Mouse (Mus musculus) limb, embryonic 10.5 days (tissue): ENCODE measurements at regions not wholly inside any gene's neighbourhood (a gene's known extent, or its start where the extent isn't known, plus 50 kb on each side); places are given as distances from the start of the nearest gene placed in this dataset.

Experiments
- DNase-seq: peaks from one replicate; pipeline ENCODE4 v3.0.0-alpha.2; 2017; ENCODE audit warnings: low spot score
- H3K27ac ChIP-seq: fragments of 300-500 bp; sonication (generic); 2 replicates; pipeline ENCODE4 v1.5.1; 2016; ENCODE audit warnings: mild to moderate bottlenecking
- H3K27me3 ChIP-seq: fragments of 300-500 bp; sonication (generic); 2 replicates; pipeline ENCODE4 v1.6.1; 2016; ENCODE audit warnings: low read depth, mild to moderate bottlenecking; ENCODE audit not compliant: poor library complexity, severe bottlenecking
- H3K36me3 ChIP-seq: fragments of 300-500 bp; sonication (generic); 2 replicates; pipeline ENCODE4 v1.6.1; 2016; ENCODE audit warnings: mild to moderate bottlenecking, moderate library complexity
- H3K4me1 ChIP-seq: fragments of 300-500 bp; sonication (generic); 2 replicates; pipeline ENCODE4 v1.6.1; 2016
- H3K4me3 ChIP-seq: fragments of 300-500 bp; sonication (generic); 2 replicates; pipeline ENCODE4 v1.5.1; 2016; ENCODE audit warnings: mild to moderate bottlenecking, moderate library complexity
- H3K9me3 ChIP-seq: fragments of 300-500 bp; sonication (generic); replicated peaks from 2 replicates; pipeline ENCODE4 v1.6.1; 2016; ENCODE audit warnings: mild to moderate bottlenecking
- WGBS: fragments of 180-500 bp; shearing (Covaris S2); methylation state at CpG from one replicate; pipeline ENCODE4 v1.1.7; 2016; 5-methylcytosine and 5-hydroxymethylcytosine counted together

DNA sequence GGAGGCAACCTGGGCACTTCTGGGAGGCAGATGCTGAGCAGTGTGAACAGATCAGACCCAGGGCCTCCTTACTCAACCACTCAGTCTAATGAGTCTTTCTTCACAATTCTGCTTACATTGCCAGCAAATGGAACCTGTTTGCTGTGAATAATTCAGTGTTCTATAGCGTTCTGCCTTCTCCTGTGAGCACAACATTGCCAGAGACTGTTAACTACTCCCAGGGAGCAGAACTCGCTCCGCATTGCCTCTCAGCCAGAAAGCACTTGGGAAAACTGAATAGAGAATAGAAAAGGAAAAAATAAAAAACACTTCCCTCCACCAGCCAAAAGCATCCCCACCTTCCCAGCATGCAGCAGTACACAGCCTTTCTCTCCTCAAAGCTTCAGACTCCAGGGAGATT is 51.5 kb downstream of the Aym1 start:
- Histone ChIP-seq H3K27me3 (no peaks in the 10 kb centered on the region), H3K36me3 (no peaks in the 10 kb centered on the region), H3K27ac (no peak overlapping the region), H3K4me3 (no peak overlapping the region), H3K4me1 (0 out of 2 replicates have a peak, but pooled peaks cover 3% of the 10 kb centered on the region), H3K9me3 (no peaks in the 10 kb centered on the region)
- WGBS = 86% methylated on average over 3 of the region's 3 CpGs
- no peak for DNase-seq

DNA sequence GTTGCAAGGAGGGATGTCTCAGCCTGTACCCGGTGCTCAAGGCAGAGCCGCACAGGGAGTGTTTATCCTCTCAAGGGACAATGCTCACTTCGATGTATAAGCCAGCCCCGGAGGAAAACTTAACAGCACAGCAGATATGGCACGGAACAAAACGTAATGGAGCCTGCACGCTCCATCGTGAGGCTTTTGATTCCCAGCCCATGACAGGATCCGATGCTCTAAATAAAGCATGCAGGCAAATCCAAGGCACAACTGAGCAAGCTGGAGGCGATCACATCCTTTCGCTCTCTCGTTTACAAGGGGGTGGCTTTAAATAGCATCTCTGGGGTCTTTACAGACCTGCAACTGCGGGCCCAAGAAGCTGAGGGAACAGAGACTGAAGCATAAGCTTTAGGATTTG is 53.9 kb downstream of the Aym1 start:
- no peak for DNase-seq
- no peak overlapping the region for H3K4me3 ChIP-seq
- 0 out of 2 replicates have a peak, but pooled peaks cover 3% of the 10 kb centered on the region for H3K4me1 ChIP-seq
- no peaks in the 10 kb centered on the region for H3K36me3 ChIP-seq
- WGBS = 82% methylated on average over 13 of the region's 13 CpGs
- no peaks in the 10 kb centered on the region for H3K9me3 ChIP-seq
- no peaks in the 10 kb centered on the region for H3K27me3 ChIP-seq
- H3K27ac ChIP-seq = no peak overlapping the region

GRCm38 (mm10) chr5:113414639-113415038 is 57.5 kb downstream of the Aym1 start:
- Histone ChIP-seq H3K4me3 (no peak overlapping the region), H3K9me3 (no peaks in the 10 kb centered on the region), H3K27me3 (no peaks in the 10 kb centered on the region), H3K36me3 (no peaks in the 10 kb centered on the region), H3K27ac (no peak overlapping the region), H3K4me1 (peaks cover 10% of the 10 kb centered on the region; the same call in 1 of the 2 replicates)
- 83% methylated on average over 2 of the region's 2 CpGs for WGBS
- DNase-seq = no peak

DNA sequence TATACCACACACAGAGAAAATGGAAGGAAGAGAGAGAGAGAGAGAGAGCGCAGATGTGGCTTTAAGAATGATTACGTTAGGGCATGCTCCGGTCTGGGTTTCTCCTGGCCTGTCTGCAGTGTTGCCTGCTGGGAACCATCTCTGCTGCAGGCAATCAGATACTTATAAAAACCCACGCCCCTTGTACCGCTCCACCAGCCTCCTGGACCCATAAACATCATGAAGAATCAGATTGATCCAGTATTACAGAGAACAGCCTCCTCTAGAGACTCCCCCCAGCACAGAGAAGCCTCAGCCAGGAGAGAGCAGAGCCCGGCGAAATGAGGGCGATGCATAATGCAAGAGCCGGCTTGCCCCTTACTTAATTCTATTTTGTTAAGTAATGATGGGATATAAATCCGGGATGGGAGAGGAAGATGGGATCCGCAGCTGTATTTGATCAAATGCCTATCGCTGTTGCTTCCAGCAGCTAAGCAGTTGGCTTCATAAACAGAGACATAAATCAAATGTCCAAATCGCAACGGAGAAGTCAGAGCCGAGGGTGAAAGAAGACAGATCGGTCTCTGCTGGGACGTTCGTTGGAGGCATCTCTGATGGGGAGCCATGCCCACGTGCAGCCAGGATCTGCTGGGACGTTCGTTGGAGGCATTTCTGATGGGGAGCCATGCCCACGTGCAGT is 61.4 kb downstream of the Aym1 start:
- Histone ChIP-seq H3K4me3 (no peak overlapping the region), H3K36me3 (no peaks in the 10 kb centered on the region), H3K4me1 (peaks cover 38% of the 10 kb centered on the region), H3K27me3 (no peaks in the 10 kb centered on the region), H3K9me3 (no peaks in the 10 kb centered on the region), H3K27ac (no peak overlapping the region)
- DNase-seq = no peak
- whole genome bisulfite sequencing = 70% methylated on average over 22 of the region's 22 CpGs

- H3K4me1 ChIP-seq = peaks cover 38% of the 10 kb centered on the region
- H3K4me3 ChIP-seq = no peak overlapping the region
- 27% methylated on average over 5 of the region's 5 CpGs for WGBS
- H3K27ac ChIP-seq = no peak overlapping the region
- DNase-seq = peak; percentile 35
- no peaks in the 10 kb centered on the region for H3K36me3 ChIP-seq
- H3K9me3 ChIP-seq = no peaks in the 10 kb centered on the region
- no peaks in the 10 kb centered on the region for H3K27me3 ChIP-seq
These were observed 63.5 kb downstream of the Aym1 start for GRCm38 (mm10) chr5:113420619-113421018.

DNA sequence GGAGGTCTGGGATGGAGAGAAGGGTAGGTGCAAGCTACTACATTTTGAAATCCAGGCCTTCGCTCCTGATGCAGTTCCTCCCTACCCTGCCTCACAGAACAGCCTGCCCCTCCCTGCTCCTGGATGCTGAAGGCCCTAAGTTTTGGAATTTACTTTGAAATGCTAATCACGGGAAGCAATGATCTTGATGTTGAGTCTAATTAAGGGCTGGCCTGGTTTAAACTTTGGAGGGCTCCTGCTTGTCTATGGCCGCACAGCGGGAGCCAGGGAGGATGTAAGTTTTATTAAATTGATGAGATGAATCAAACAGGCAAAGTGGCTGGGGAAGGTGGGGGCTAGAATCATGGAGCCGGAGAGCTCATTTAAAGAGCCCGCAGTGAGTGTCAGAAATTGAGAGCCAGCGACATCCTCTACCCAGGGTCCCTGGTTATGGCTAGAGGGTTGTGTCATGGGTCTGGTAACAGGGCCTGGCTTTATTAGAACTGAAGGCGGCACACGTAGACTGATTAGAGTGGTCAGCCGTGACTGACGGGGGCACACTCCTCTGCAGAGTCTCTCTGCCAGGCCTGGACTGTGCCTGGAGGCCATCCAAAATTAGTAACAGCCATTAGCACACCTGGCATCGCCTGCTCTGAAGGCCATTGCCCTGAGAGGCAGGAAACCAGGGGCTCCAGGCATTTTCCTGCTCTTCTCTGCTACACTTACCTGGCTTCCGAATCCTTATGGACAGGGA is 65.1 kb downstream of the Aym1 start:
- no peaks in the 10 kb centered on the region for H3K36me3 ChIP-seq
- H3K9me3 ChIP-seq = no peaks in the 10 kb centered on the region
- peaks cover 38% of the 10 kb centered on the region for H3K4me1 ChIP-seq
- H3K27me3 ChIP-seq = no peaks in the 10 kb centered on the region
- DNase-seq = peak; percentile 37
- WGBS = 58% methylated on average over 13 of the region's 13 CpGs
- peak overlapping the region; percentile 36; the same call in 1 of the 2 replicates for H3K27ac ChIP-seq
- H3K4me3 ChIP-seq = no peak overlapping the region

GRCm38 (mm10) chr5:113422726-113423110 is 65.6 kb downstream of the Aym1 start:
- peaks cover 38% of the 10 kb centered on the region for H3K4me1 ChIP-seq
- DNase-seq = no peak
- 0 out of 2 replicates have a peak overlapping the region, but pooled peaks have one; percentile 36 for H3K27ac ChIP-seq
- 90% methylated on average over 3 of the region's 3 CpGs for WGBS
- no peaks in the 10 kb centered on the region for H3K27me3 ChIP-seq
- no peaks in the 10 kb centered on the region for H3K36me3 ChIP-seq
- no peaks in the 10 kb centered on the region for H3K9me3 ChIP-seq
- no peak overlapping the region for H3K4me3 ChIP-seq

DNA sequence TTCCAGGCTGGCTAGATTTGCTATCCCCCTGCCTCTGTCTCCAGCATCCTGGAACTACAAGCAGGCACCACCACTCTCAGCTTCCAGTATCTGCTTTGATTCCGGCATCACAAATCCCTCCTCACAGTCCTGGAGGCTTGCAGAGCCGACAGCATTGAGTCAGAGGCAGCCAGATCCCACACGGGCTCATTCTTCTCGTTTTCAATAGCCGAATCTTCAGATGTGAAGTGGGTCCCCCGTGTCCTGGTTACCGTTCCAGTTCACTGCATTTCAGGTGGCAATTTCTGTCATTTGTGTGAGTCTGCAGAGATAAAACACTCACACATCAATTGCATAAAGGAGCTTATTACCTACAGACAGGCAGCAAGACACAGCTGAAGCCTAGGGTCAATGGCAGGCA is 62.4 kb upstream of the Wscd2 start:
- Histone ChIP-seq H3K27me3 (no peaks in the 10 kb centered on the region), H3K4me3 (no peak overlapping the region), H3K9me3 (no peaks in the 10 kb centered on the region), H3K36me3 (no peaks in the 10 kb centered on the region), H3K4me1 (peaks cover 22% of the 10 kb centered on the region), H3K27ac (no peak overlapping the region)
- 80% methylated on average over 7 of the region's 7 CpGs for WGBS
- DNase-seq = no peak

- DNase-seq = no peak
- no peaks in the 10 kb centered on the region for H3K36me3 ChIP-seq
- no peak overlapping the region for H3K4me3 ChIP-seq
- no peak overlapping the region for H3K27ac ChIP-seq
- peaks cover 8% of the 10 kb centered on the region; the same call in 1 of the 2 replicates for H3K27me3 ChIP-seq
- peaks cover 22% of the 10 kb centered on the region for H3K4me1 ChIP-seq
- WGBS = 69% methylated on average over 5 of the region's 5 CpGs
- H3K9me3 ChIP-seq = no peaks in the 10 kb centered on the region
These were observed 58.8 kb upstream of the Wscd2 start for GRCm38 (mm10) chr5:113431334-113431733.

DNA sequence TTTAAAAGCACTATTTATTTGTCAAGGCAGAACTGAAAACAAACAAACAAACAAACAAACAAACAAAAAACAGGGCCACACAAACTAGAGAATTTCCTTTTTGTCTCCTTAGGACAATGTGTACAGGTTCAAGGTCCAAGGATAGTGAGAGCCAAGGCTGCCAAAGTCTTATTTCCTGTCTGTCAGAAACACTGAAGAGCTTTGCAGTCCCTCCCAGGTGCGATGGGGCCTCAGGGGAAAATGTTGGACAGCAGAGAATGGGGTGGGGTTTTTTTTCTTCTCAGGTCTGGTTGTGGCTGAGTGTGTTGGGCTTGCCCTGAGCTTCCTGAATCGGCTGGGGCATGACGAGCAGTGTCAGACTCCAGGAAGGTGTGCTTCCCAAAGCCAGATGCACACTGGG is 53.1 kb upstream of the Wscd2 start:
- DNase-seq = no peak
- no peak overlapping the region for H3K4me3 ChIP-seq
- peaks cover 10% of the 10 kb centered on the region; the same call in 1 of the 2 replicates for H3K4me1 ChIP-seq
- peaks cover 8% of the 10 kb centered on the region; the same call in 1 of the 2 replicates for H3K27me3 ChIP-seq
- WGBS = 62% methylated on average over 3 of the region's 3 CpGs
- no peaks in the 10 kb centered on the region for H3K36me3 ChIP-seq
- H3K27ac ChIP-seq = no peak overlapping the region
- no peaks in the 10 kb centered on the region for H3K9me3 ChIP-seq
